Mouse (Mus musculus): ENCODE results near the gene Elavl2.

DNA sequence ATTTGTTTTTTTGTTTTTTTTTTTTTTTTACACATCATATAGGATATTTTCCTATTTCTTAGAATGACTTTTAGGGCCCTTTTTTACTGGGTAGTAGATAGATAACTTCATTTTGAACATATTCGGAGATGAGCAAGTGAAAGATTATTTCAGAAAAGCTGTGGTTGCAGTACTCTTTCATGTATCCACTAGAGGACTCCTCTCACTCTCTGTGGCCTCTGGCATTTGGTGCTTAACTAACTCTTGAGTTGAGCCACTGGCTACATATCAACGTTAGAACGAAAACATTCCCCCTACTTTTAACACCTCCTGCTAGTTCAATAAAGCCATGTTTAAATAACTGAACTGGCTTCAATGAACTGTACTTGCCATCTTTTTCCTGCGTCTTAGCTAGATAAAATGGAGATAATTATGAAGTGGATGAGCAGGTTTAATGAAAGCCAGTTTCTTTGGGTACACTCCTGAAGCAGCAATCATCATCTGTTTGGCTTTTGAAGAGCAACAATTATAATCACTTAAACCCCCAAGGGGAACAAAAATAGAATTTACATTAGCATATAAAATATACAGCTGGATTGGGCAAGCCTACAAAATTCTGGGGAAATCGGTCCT lies 8.5 kb downstream of the Elavl2 start:
- no peak for TF ChIP-seq POLR2A (IDR thresholded peaks at IDR 0.05; ENCODE audit: borderline replicate concordance, extremely low read depth, insufficient read depth, insufficient read length, poor library complexity, severe bottlenecking)
- TF ChIP-seq CTCF (IDR thresholded peaks at IDR 0.05; ENCODE audit: borderline replicate concordance, extremely low read depth, insufficient read depth, insufficient read length) = 0 out of 2 replicates have a peak, but pooled peaks have one; percentile 3

Data from brain, embryonic 14.5 days (tissue).